Mouse (Mus musculus): ENCODE results near the gene Kif5a. TPM values are rescaled to one million over a fixed set of nuclear protein-coding genes. Genes with fewer than 3 reads are reported as not detected.

Gene Kif5a
- total RNA-seq, 1 experiment = 6.2 TPM

GRCm38 (mm10) chr10:127179871-127180694 is 83.1 kb downstream of the Kif5a start, which contains the start of gene Slc26a10:
Gene Slc26a10, minus strand, starts transcription at chr10:127180645.
- Histone ChIP-seq H3K4me3 (ENCODE audit: insufficient read depth in 1 of 2, low read depth in 1 of 2, low read length in 2 of 2, poor library complexity in 1 of 2, severe bottlenecking in 1 of 2) (peak within 1 kb of the TSS; percentile 34 to 46), H3K27ac (ENCODE audit: insufficient read depth, low read depth, low read length, poor library complexity, severe bottlenecking) (no peak within 1 kb of the TSS), H3K9me3 (ENCODE audit: control insufficient read depth, insufficient read depth, low read depth, low read length) (no peaks in the 10 kb centered on the region), H3K9ac (ENCODE audit: insufficient read depth, low read depth, low read length, poor library complexity, severe bottlenecking) (peak within 1 kb of the TSS; percentile 23), H3K36me3 (ENCODE audit: control insufficient read depth, insufficient read depth, low read length, poor library complexity, severe bottlenecking) (peaks cover 5% of the 10 kb centered on the region; the same call in 1 of the 2 replicates), H3K4me1 (ENCODE audit: control insufficient read depth in 2 of 2, insufficient read depth in 2 of 2, low read length in 2 of 2, poor library complexity in 1 of 2) (peaks cover 5 to 36% of the 10 kb centered on the region in 2 experiments)
- DNase-seq (ENCODE audit: low read depth, low spot score) = no peak
- TF ChIP-seq ZNF384 (IDR thresholded peaks at IDR 0.05; ENCODE audit: low read depth, low read length) (no peak), CHD2 (IDR thresholded peaks at IDR 0.05; ENCODE audit: low read depth, low read length) (no peak), ZC3H11A (IDR thresholded peaks at IDR 0.05; ENCODE audit: borderline replicate concordance, low read depth, low read length) (no peak), MAFK (IDR thresholded peaks at IDR 0.05; ENCODE audit: insufficient read depth, low read depth, low read length) (no peak), HCFC1 (IDR thresholded peaks at IDR 0.05; ENCODE audit: borderline replicate concordance, insufficient read depth, low read length) (no peak)
- in situ Hi-C loops (cut with MboI; ENCODE audit: low sequenced_read_pairs in 2 of 2, unreplicated experiment in 2 of 2) = no loop called here

DNA sequence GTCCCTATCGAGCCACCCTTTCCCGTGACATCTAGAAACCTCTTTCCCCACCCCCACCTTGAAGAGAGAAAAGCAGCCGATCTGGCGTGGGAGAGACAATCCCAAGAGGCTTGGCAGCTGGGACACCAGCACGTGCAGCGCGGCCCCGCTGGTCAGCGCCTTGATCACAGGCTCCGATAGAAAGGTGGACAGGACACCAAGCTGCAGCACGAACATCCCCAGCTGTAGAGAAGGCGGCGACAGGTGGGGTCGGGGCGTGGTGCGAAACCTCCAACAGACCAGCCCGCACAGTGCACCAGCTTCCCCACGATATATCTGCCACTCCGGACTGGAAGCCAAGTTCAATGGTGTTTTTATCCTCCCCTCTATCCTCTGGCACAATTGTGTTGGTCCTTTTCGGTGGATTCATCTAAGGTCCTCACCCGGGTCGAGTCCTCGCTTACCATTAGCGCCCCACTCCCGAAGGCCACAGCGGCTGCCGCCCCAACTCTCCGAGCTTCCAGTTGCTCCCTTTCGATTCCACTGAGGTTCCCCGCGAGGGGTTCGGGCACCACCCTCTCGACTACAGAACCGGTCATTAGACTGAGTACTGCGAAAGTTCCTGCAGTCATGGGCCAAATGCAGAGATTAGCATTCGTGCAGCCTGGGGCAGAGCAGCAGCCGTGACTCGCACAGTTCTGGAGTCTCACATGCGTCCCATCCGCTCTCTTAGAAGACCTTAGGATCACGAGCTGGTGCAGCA is 84.7 kb downstream of the Kif5a start:
- H3K4me3 ChIP-seq (ENCODE audit: insufficient read depth in 1 of 2, low read depth in 1 of 2, low read length in 2 of 2, poor library complexity in 1 of 2, severe bottlenecking in 1 of 2) = peak overlapping the region; percentile 30 to 47; a peak in 2 of 4 replicates
- no peak for TF ChIP-seq HCFC1 (IDR thresholded peaks at IDR 0.05; ENCODE audit: borderline replicate concordance, insufficient read depth, low read length)
- no peak for TF ChIP-seq ZNF384 (IDR thresholded peaks at IDR 0.05; ENCODE audit: low read depth, low read length)
- TF ChIP-seq ZC3H11A (IDR thresholded peaks at IDR 0.05; ENCODE audit: borderline replicate concordance, low read depth, low read length) = no peak
- TF ChIP-seq CHD2 (IDR thresholded peaks at IDR 0.05; ENCODE audit: low read depth, low read length) = no peak
- no peak for TF ChIP-seq MAFK (IDR thresholded peaks at IDR 0.05; ENCODE audit: insufficient read depth, low read depth, low read length)
- H3K9me3 ChIP-seq (ENCODE audit: control insufficient read depth, insufficient read depth, low read depth, low read length) = no peaks in the 10 kb centered on the region
- in situ Hi-C loops (cut with MboI; ENCODE audit: low sequenced_read_pairs in 2 of 2, unreplicated experiment in 2 of 2) = no loop called here
- H3K4me1 ChIP-seq (ENCODE audit: control insufficient read depth in 2 of 2, insufficient read depth in 2 of 2, low read length in 2 of 2, poor library complexity in 1 of 2) = peaks cover 5 to 27% of the 10 kb centered on the region in 2 experiments
- no peak for DNase-seq (ENCODE audit: low read depth, low spot score)
- no peak overlapping the region for H3K27ac ChIP-seq (ENCODE audit: insufficient read depth, low read depth, low read length, poor library complexity, severe bottlenecking)
- no peaks in the 10 kb centered on the region; the same call in 1 of the 2 replicates for H3K36me3 ChIP-seq (ENCODE audit: control insufficient read depth, insufficient read depth, low read length, poor library complexity, severe bottlenecking)
- no peak overlapping the region for H3K9ac ChIP-seq (ENCODE audit: insufficient read depth, low read depth, low read length, poor library complexity, severe bottlenecking)

GRCm38 (mm10) chr10:127177719-127178118 is 85.4 kb downstream of the Kif5a start:
- in situ Hi-C loops (cut with MboI; ENCODE audit: low sequenced_read_pairs in 2 of 2, unreplicated experiment in 2 of 2) = no loop called here
- Histone ChIP-seq H3K9ac (ENCODE audit: insufficient read depth, low read depth, low read length, poor library complexity, severe bottlenecking) (no peak overlapping the region; the same call in 1 of the 2 replicates), H3K9me3 (ENCODE audit: control insufficient read depth, insufficient read depth, low read depth, low read length) (no peaks in the 10 kb centered on the region), H3K27ac (ENCODE audit: insufficient read depth, low read depth, low read length, poor library complexity, severe bottlenecking) (no peak overlapping the region), H3K4me1 (ENCODE audit: control insufficient read depth in 2 of 2, insufficient read depth in 2 of 2, low read length in 2 of 2, poor library complexity in 1 of 2) (peaks cover 5 to 22% of the 10 kb centered on the region in 2 experiments), H3K4me3 (ENCODE audit: insufficient read depth in 1 of 2, low read depth in 1 of 2, low read length in 2 of 2, poor library complexity in 1 of 2, severe bottlenecking in 1 of 2) (peak overlapping the region; percentile 30 to 47; a peak in 3 of 4 replicates), H3K36me3 (ENCODE audit: control insufficient read depth, insufficient read depth, low read length, poor library complexity, severe bottlenecking) (no peaks in the 10 kb centered on the region)
- peak; percentile 93 for DNase-seq (ENCODE audit: low read depth, low spot score)
- TF ChIP-seq MAFK (IDR thresholded peaks at IDR 0.05; ENCODE audit: insufficient read depth, low read depth, low read length) (no peak), CHD2 (IDR thresholded peaks at IDR 0.05; ENCODE audit: low read depth, low read length) (no peak), ZNF384 (IDR thresholded peaks at IDR 0.05; ENCODE audit: low read depth, low read length) (no peak), ZC3H11A (IDR thresholded peaks at IDR 0.05; ENCODE audit: borderline replicate concordance, low read depth, low read length) (no peak), HCFC1 (IDR thresholded peaks at IDR 0.05; ENCODE audit: borderline replicate concordance, insufficient read depth, low read length) (no peak)

DNA sequence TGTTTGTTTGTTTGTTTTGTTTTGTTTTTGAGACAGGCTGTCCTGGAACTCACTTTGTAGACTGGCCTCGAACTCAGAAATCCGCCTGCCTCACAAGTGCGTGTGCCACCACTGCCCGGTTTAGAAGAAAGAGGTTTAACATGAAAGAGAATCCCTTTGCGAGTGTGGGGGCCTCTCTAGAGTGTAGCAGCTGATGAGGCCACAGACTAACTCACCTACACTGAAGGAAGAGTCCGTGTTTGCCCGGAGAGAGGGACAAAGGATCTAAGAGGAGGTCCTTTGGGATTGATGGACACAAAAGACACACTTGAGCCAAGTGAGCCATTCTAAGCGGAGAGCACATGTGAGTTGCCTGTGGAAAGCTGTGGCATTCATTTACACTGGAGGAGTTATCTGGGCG is 85.9 kb downstream of the Kif5a start:
- no peak for TF ChIP-seq HCFC1 (IDR thresholded peaks at IDR 0.05; ENCODE audit: borderline replicate concordance, insufficient read depth, low read length)
- no peak for TF ChIP-seq ZC3H11A (IDR thresholded peaks at IDR 0.05; ENCODE audit: borderline replicate concordance, low read depth, low read length)
- TF ChIP-seq CHD2 (IDR thresholded peaks at IDR 0.05; ENCODE audit: low read depth, low read length) = no peak
- TF ChIP-seq ZNF384 (IDR thresholded peaks at IDR 0.05; ENCODE audit: low read depth, low read length) = no peak
- TF ChIP-seq MAFK (IDR thresholded peaks at IDR 0.05; ENCODE audit: insufficient read depth, low read depth, low read length) = no peak
- no peak overlapping the region for H3K27ac ChIP-seq (ENCODE audit: insufficient read depth, low read depth, low read length, poor library complexity, severe bottlenecking)
- H3K4me1 ChIP-seq (ENCODE audit: control insufficient read depth in 2 of 2, insufficient read depth in 2 of 2, low read length in 2 of 2, poor library complexity in 1 of 2) = peaks cover 5 to 22% of the 10 kb centered on the region in 2 experiments
- in situ Hi-C loops (cut with MboI; ENCODE audit: low sequenced_read_pairs in 2 of 2, unreplicated experiment in 2 of 2) = no loop called here
- DNase-seq (ENCODE audit: low read depth, low spot score) = no peak
- H3K9ac ChIP-seq (ENCODE audit: insufficient read depth, low read depth, low read length, poor library complexity, severe bottlenecking) = no peak overlapping the region; the same call in 1 of the 2 replicates
- no peaks in the 10 kb centered on the region for H3K36me3 ChIP-seq (ENCODE audit: control insufficient read depth, insufficient read depth, low read length, poor library complexity, severe bottlenecking)
- no peaks in the 10 kb centered on the region for H3K9me3 ChIP-seq (ENCODE audit: control insufficient read depth, insufficient read depth, low read depth, low read length)
- peak overlapping the region in 1 of 2 experiments; percentile 62; a peak in 1 of 4 replicates for H3K4me3 ChIP-seq (ENCODE audit: insufficient read depth in 1 of 2, low read depth in 1 of 2, low read length in 2 of 2, poor library complexity in 1 of 2, severe bottlenecking in 1 of 2)

All from ES-E14 (cell line).